Mouse (Mus musculus) CD4-positive, CD25-positive, alpha-beta regulatory T cell, adult 2 months (primary cell): ENCODE measurements around the gene Adarb1.

ENCODE experiments used
- DNase-seq: peaks from one replicate; pipeline ENCODE4 v3.0.0-alpha.2; 2012; ENCODE audit warnings: low read depth, low spot score

The Adarb1 gene

DNA sequence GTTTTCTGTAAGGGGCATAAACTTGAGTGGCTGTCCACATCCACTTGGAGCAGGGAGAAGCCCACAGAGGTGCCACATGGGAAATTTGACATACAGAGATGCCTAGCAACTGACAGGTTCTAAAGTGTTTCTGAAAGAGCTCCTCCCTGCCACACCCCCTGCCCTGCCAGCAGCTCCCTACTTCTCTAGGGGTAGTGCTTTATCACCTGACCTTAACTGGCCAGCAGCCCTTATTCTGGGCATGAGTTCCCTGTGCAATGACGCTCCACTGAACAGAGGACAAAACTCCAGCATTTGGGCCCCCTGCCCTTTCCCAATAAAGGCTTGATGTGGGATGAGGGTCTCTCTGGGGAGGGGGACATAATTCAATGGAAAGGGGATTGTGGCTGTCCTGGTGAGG is 97.1 kb downstream of the Adarb1 start:
- DNase-seq, result no peak

DNA sequence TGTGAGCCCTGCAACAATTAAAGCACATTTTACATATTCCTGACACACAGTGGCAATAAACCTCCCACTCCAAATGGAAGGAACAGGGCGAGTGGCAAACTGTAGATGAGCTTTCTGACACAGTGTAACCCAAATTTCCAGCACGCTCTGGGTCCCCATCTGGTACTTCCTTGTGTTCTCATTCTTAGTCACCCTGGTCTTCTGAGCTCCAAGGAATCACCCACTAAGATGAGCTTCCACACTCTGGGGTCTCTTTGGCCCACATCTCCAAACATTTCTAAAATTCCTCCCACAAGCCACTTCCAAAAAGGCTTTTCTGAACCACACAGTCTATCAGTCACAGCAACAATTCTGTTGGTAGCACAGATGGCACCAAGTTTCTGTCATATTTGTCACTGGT is 102.4 kb downstream of the Adarb1 start:
- DNase-seq, result no peak

DNA sequence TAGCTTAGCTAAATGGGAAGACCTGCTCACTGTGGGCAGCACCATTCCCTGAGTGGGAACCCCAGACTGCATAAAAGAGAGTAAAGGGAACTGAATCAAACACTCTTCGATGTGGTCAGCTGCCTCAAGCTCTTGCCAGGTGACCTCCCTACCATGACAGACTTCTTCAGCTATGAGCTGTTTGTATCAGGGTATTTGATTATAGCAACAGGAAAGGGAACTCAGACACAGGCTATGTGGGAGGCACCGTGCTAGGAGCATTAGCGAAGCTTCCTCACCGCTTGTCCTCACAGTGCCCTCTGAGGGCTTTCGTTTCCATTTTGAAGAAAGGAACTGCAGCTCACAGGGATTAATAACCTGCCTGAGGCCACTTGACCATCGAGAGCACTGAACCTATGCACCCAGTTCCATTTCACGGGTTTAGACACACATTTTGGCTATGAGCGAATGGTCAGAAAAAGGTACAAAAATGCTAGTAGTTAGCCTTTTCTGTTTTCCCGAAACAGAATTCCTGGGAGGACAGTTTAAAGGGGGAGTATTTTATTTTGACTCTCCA is 103.3 kb downstream of the Adarb1 start:
- no peak for DNase-seq

DNA sequence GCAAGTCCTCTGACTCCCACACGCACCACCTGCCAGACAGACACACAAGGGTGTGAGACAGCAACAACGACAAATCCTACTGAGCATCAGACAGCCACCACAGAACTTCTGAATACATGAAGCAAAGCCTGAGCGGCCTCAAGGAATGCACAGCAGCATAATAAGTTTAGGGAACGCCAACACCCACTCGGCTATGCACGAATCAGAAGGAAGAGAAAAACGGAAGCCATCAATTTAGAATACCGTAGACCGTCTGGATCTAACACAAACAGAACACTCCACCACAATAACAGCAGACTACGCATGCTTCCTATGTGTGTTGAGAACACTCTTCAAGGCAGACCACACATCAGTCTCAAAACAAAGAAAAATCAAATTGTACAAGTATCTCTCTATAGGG is 109.1 kb downstream of the Adarb1 start:
- no peak for DNase-seq

DNA sequence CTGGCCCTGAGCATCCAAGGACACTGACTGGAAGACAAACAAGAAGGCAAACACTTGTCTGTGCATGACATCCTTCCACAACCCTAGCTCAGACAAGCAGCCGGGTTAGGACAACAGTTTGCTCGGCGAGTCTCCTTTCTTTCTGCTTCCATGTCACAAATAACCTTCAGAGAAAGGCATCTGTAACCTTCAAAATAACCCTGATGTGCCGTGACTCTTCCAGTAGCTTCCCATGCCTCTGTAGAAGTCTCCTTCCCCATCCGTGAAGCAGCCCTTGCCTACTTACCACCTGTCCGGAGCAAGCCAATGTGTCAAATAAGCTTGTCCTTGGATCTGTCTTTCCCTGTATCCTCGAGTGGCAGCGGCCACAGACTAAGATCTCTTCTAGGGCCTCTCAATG is 112.3 kb downstream of the Adarb1 start:
- no peak for DNase-seq

DNA sequence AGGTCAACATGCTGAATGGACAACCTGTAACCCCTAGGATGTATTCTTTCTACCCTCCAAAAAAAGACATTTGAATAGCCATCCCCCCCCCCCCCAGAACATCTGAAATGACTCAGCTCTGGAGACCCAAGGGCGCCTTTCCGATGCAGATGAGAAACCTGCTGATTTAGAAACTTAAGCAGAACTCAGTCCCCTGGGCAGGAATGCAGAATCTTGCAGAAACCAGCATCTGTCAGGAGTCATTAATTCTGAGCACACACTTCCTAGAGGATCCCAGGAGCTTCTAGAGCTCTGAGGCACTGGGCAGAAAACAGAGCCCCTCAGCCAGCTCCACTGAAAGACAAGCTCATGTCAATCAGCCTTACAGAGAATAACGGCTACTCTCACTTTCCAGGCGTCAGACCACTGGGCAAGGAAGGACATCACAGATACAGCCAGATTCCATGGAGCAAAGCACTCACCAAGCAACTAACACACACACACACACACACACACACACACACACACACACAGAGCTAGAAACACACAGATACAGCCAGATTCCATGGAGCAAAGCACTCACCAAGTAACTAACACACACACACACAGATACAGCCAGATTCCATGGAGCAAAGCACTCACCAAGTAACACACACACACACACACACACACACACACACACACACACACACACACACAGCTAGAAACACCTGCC is 113.1 kb downstream of the Adarb1 start:
- DNase-seq, result no peak

DNA sequence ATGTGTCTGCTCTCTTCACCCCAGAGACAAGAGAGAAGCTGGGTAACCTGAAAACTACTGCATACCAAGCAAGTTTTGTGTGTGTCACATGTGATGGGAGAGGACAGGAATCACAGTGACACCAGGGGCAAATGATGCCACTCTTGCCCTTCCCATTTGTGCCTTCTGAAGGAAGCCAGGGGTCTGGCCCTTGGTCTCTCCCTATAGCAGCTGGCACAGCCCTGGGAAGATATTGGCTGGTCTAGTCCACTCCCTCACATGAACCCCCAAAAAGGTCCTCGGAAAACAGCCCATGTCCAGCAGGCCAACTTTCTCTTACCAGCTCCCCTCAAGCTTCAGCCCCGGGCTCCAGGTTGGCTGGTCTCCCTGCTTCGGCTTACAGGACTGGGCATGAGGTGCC is 113.7 kb downstream of the Adarb1 start:
- DNase-seq, result no peak

DNA sequence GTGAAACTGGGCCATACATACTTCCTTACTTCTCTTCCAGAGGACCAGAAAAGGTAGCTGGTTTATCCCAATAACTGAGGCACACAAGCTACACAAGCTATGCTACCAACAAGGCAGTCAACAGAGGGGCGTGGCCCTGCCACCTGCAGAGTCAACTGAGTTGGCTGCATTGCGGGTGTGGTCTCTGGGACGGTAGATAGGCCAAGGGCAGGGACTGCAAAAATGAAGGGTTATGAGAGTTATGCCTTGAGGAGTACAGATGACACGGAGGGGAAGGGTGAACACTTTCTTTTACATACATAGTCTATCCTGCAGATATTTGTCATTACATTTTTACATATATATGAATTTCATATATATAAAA is 117.2 kb downstream of the Adarb1 start:
- DNase-seq, result no peak

DNA sequence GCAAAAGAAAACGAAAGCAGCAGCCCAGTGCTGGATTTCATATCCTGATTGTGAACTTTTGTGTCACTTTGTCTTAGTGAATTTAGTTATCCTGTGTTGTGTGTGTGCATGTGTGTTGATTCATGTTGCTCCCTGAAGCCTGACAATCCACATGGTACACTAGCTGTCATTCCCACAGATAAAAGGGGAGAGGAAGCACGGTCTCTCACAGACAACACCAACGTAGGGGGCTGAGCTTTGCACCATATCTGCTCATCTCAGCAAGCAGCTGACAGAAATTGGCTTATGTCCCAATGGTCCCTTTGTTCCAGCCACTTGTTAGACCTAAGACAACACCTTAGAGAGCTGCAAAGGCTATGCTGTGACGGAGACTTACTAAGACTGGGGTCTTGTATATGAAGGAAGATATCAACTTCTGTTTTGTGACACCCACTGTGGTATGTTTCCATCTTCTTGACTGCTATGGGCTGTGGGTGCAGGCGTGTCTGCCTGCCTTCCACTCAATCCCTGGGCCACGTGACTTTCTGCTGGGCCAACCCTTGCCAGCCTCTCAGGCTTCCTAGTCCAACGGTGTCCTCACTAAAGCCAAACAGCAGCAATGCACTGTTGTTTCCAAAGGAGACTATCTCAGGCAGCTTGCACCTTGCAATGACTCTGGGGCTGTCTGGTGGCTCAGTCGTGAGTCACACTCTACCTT is 117.7 kb downstream of the Adarb1 start:
- no peak for DNase-seq

DNA sequence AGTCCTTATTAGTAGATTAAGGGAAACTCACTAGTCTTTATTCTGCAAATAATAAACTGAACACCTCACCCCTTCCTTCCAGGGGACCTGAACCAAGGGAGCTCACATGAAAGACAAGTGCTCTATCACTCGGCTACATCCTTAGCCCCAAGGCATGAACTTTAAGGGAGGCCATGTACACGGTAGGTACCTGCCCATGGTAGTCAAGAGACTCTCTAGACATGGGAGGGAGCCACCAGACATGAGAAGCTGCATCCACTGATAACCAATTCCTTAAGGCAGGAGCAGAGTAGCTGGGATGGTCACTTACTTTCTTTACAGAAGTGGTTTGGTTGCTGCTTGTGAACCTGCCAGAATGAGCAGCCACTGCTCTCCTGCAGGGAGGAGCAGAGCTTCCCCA is 118.9 kb downstream of the Adarb1 start:
- no peak for DNase-seq

DNA sequence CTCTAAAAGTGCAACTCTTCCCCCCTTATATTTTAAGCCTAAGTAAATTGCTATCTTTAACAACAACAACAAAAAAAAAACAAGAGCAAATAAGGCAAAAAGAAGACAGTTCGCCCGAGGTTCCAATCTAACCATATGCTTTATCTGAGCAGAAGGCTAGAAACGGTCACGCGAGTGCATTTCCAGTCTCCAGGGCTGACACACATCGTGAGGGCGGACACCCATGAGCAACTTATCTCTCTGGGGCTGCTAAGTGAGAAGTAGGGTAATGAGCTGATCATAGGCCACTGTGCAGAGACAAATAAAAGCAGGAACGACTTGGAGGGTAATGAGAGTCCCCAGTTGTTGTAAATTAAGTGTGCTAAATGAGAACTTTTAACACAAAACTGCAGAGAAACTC is 119.4 kb downstream of the Adarb1 start:
- DNase-seq, result no peak

DNA sequence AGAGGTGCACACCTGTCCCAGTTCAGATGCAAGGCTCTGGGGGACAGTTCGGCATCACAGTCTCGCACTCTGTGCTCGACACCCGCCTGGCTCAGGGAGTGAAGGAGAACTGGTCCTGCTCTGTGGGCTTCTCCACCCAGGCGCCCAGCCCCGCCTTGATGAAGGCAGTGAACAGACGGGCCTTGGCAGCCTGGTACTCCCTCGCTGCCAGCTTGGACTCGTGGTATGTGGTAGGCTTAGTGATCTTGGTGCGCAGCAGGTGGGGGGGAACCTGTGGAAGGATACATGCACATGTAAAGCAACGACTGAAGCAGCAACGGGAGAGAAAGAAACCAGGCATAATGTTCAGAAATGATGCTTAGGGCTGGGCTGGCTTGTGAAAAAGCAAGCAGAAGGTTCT is 123.4 kb downstream of the Adarb1 start:
- DNase-seq, result no peak

DNA sequence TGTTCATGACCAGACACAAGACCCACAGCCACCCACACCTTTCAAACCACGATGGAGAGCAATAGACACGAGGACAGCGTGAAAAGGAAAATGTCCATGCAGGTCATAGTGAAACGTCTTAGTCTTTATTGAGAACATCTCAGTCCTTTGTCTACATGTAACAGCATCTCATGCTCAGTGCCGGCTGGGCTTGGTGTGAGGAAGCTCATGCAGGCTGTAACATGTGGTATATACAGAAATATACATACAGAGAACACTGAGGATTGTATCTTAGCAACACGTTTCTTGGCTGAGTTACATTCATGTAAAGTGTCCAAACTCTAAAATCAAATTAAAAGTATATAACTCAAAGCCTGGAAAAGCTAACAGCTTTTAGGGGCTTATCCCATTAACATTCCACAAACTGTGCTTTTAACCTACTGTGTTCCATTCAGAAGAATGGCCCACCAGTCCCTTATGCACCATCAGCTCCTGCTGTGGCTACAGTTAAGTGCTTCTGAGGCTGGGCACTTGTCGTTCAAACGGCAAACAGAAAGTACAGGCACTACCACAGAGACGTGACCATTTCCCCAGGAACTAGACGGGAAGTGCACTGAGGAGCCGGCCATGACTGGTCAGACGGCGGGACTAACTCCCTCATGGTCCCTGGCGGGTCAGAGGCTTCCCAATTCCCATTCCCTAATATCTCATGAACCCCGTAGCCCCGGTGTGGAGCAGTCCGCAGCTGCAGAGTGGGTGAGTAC is 127.3 kb downstream of the Adarb1 start:
- DNase-seq, result no peak

DNA sequence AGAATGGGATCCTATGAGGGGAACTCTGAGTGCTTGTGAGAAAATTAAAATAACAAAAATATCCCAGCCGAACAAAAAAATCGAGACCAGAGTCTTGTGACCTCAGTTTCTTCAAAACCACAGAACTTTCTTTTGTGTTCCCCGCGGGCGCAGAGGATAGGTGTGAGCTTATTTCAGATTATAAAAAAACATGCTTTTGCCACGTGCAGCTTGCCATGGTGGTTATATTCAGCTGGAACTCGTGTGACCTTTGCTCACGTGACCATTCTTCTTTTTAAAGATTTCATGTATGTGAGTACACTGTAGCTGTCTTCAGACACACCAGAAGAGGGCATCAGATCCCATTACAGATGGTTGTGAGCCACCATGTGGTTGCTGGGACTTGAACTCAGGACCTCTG is 128.5 kb downstream of the Adarb1 start:
- no peak for DNase-seq

DNA sequence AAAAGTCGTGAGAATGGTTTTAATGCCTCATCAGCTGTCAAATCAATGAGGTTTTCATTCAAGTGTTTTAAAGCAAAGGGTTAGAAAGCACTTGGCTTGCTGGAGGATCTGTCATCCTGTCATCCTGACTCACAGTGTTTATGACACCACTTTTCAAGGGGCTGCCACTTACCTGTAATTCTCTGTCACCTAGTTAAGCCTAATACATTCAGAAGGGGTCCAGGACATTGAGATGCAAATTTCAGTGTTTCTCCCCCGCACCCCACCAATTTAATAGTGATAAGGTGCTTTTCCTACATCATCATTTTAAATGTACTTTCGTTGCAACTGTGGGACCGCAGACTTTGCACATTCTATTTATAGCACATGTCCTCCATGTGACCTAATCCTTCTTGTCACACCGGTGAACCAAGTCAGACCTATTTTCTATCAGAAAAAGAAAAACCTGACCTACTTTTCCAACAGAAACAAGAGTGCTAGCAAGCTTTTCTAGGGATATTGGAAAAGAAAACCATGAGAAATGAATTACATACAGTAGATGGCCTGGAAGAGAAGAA is 129.4 kb downstream of the Adarb1 start:
- DNase-seq, result no peak

DNA sequence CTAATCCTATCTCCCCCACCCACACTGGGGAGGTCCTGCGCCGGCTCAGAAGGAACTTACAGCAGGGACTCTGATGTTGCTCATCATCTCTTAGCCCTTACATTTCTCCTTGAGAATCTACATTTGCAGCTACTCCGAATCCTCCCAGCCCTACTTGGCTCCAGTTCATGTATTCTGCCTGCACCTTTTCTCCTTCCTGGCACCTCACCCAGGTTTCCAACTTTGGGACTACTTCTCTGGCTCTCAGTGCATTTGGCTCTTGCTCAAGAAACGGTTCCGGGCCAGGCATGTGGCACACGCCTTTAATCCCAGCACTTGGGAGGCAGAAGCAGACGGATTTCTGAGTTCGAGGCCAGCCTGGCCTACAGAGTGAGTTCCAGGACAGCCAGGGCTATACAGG is 130.4 kb downstream of the Adarb1 start:
- DNase-seq, result no peak

DNA sequence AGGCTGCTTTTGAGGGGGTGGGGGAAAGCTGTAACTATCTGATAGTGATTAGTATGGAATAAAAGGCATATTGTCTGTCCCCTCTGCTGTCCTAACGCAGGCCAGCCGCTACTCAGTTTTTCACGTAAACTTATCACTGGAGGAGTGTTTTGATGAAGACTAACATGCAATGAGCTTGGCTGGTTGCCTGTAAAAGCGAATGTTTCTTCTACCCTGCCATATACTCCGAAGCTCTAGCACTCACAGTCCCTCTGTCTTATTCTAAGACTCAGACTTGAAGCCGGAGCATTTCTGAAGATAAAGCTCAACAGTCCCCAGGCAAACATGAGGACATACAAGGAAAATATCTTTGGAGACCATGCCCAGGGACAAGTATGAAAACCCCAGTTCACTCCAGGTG is 133.2 kb downstream of the Adarb1 start:
- DNase-seq, result no peak

DNA sequence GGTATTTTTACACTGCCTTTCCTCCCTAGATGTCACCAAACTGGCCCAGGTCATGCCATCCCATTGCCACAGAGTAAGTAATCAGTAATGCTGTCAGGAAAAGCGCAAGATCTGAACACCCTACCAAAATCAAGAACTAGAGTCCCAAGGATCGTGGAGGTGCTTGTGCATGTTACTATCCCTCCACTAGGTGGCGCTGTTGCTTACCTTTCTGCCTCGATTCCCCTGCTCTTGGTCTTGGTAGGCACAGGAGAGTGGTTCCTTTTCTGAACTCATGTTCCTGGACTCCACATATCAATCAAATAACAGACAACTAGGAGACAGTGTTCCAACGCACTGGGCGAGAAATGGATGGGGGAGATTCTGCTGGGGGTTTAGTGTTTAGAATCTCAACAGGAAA is 135.2 kb downstream of the Adarb1 start:
- peak; percentile 87 for DNase-seq

DNA sequence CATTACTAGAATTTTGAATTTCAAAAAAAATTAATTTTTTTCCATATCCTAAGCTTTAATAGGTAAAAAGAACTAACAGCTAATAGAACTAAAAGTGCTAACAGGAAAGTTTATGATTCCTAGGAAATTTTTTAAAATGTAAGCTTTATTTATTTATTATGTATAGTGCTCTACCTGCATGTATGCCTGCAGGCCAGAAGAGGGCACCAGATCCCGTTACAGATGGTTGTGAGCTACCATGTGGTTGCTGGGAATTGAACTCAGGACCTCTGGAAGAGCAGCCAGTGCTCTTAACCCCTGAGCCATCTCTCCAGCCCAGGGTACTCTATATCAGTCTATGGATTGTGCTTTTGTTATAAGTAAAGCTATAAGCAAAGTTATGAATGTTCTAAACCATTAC is 136.0 kb downstream of the Adarb1 start:
- DNase-seq, result peak; percentile 32

DNA sequence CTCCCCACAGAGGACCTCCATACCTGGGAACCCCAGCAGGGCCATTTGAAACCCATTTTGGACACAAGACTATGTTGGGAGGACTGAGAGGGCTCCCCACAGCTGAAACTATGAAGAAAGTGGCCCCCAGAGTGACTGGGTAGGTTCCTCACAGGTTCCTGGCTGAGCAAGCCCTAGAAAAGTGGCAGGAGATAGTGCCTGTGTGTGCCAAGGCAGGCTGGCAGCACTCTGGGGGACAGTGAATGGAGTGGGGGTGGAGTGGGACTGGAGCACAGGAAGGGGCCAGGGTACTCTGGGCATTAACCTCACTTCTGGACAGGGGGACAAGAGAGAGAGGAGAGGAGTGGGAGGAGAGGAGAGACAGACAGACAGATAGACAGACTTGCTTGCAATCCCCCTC is 144.3 kb downstream of the Adarb1 start:
- DNase-seq, result no peak

DNA sequence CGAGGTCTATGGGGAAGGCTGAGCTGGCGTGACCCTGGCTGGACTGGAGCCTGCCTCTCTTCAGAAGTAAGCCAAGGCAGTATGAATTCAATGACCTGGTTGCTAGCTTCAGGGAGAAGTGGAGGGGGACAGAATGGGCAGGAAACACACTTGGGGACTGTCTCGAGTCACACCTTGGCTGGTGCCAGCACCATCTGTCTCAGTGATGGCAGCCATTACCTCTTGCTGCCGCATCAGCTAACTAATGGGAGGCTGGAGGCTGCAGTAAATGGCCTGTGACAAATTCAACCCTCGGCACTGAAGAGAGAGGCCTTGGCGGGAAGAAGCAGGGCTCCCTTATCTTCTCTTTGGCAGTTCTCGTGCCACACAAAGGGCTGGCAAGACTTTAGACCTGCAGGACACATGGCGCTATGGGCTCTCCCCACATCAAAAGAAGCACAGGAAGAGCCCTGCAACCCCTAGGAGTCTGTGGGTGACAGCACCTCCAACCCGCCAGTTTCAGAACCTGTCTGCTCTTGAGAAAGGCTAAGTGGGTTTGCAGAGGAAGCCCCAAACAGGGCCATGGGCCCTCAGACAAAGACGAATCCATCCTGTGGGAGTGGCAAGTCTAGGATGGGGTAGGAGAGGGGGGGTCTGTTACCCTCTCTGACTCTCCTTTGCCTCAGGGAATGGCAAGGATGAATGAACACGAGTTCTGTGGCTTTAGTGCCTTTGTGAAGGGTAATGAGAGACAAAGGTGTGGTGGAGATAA is 144.9 kb downstream of the Adarb1 start:
- DNase-seq, result peak; percentile 37

DNA sequence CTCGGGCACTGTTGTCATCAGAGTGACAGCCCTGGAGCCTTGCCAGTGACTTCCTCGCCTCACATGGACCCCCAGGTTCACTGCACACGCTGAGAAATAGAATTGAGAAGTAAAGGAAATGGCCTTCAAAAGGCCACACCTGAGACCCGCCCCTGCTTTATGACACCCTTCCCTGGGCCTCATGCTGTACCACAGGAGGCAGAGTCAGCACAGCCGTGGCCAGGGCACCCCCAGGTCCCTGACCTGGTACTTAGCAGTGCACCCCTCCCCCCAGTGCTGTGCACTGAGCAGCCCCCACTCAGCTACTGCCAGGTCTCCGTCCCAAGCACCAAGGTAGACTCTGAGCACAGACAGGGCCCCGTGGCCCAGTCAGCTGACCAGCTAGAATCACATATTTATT is 148.9 kb downstream of the Adarb1 start:
- DNase-seq, result no peak
